Mouse (Mus musculus) embryonic fibroblast, embryonic 13.5 days (primary cell): ENCODE results near the gene Nelfcd.

Experiments
- CTCF ChIP-seq: IDR thresholded peaks from 2 replicates; pipeline ENCODE4 v1.5.1; 2011; ENCODE audit warnings: mild to moderate bottlenecking, control low read depth, low read length, moderate library complexity, borderline replicate concordance; ENCODE audit not compliant: insufficient read depth
- POLR2A ChIP-seq: IDR thresholded peaks from 2 replicates; pipeline ENCODE4 v1.6.1; 2011; ENCODE audit warnings: low read depth, mild to moderate bottlenecking, control low read depth, low read length, moderate library complexity

- TF ChIP-seq CTCF (no peak), POLR2A (no peak)
Observed at GRCm38 (mm10) chr2:174381021-174381420, 34.6 kb upstream of the Nelfcd start.
